Mouse (Mus musculus) spleen, embryonic (tissue): ENCODE data around the gene Hnrnpdl.

Source experiments
- CTCF ChIA-PET: fragments of 350-600 bp; sonication (Branson Sonifier 250); formaldehyde crosslinking; loops from one replicate; lab custom pipeline; 2022; lab: Charles Lee

Hnrnpdl gene

DNA sequence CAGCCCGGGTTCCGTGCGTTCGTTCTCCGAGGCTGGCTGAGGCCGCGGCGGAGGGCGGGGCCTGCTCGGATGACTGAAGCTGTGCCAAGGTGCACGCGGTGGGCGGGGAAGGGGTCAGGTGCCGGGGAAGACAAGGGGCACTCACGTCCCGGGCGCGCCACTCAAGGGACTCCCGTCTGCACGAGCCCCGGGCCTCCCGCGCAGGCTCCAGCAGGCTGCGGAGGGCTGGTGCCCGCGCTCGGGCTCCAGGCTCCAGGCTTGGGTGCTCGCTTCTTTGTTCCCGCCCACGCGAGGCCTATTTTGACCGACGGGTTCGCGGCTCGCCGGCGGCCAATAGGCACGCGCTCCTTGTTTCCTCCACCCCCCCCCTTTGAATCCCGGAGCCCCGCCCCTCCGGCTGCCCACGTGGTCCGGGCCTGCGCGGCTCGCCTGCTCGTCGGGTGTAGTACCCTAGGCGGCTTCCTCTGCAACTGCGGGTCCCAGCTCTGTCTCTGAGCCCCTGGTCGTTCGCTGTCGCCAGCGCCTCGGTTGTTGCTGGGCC is at the start of gene Hnrnpdl, which contains the start of gene Enoph1:
Gene Hnrnpdl (minus strand): TSS at position 63 of the 541 bp plus-strand sequence.
Gene Enoph1 (plus strand): TSS at position 384 of the 541 bp plus-strand sequence.
- CTCF ChIA-PET = no interaction called here

DNA sequence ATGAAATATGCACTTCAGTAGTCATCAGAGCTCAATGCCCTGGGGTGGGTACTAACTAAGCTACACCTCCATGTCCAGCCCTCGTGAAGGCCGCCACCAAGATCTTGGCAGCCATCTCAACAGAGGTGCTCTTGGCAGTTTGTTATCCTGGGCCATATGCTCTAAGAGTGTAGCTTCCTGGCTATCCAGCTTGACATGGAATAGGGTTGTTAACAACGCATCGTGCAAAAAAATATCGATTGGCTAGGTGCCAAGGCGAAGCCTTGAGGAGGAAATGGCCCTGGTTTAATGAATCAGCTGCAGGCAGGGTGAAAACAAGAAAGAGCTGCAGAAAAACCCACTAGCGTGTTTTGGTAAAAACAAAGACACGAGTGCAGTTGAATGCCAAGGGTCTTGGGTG is 45.6 kb upstream of the Hnrnpdl start:
- CTCF ChIA-PET = no interaction called here

DNA sequence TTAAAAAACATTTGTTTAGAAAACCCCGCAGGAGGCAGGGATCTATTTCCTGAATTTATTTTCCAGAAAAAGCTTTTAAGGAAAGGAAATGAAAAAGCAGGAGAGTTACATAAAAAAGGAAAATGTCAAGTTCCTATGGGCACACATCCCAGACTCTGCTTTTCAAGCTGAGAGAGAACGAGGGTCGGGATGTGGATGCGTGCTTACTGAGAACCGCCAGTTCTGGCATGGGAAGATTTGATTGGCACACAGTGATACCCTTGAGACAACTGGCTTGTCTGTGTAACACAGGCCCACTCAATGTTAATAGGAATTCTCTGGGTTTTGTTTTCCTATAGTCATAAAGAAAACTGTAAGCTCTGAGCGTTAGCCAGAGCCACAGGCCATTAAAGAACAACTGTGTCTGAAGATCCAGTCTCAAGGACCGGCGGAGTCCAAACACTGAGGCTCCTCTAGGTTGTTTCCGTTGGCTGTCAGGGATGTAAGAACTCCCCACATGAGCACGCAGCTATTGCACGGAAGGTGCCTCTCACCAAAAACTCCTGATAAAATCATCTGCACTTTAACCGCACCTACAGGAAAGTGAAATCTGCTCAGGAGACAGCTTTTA is 44.6 kb upstream of the Hnrnpdl start:
- CTCF ChIA-PET = no interaction called here

DNA sequence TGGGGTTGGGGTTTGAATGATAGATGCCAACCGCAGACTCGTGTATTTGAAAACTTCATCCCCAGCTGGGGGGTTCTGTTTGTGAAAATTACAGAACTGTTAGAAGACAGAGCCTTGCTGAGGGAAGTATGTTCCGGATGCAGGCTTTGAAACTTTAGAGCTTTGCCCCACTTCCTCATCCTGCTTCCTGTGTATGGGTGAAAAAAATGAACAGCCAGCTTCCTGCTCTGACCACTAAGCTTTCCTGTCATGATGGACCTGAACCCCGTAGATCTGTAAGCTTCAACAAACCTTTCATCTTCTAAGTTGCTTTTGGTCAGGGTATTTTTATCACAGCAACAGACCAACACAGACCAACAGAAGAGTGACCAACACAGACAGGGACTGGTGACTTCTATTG is 42.5 kb upstream of the Hnrnpdl start:
- CTCF ChIA-PET = no interaction called here

DNA sequence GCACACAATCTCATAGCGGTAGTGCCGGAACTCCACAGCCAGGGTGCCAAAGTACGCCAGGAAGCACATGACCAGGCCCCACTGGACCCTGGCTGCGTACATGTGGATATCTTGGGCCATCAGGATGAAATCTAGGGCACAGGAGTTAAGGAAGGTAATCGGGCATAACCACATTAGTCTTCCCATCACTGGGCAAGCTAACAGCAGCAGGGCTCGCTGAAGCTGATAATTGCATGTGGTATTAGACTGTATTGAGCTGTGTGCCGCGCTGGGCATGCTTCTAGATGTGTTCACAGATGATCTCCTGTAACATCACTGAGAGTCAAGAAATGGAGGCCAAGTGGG is 40.4 kb upstream of the Hnrnpdl start:
- CTCF ChIA-PET = no interaction called here

DNA sequence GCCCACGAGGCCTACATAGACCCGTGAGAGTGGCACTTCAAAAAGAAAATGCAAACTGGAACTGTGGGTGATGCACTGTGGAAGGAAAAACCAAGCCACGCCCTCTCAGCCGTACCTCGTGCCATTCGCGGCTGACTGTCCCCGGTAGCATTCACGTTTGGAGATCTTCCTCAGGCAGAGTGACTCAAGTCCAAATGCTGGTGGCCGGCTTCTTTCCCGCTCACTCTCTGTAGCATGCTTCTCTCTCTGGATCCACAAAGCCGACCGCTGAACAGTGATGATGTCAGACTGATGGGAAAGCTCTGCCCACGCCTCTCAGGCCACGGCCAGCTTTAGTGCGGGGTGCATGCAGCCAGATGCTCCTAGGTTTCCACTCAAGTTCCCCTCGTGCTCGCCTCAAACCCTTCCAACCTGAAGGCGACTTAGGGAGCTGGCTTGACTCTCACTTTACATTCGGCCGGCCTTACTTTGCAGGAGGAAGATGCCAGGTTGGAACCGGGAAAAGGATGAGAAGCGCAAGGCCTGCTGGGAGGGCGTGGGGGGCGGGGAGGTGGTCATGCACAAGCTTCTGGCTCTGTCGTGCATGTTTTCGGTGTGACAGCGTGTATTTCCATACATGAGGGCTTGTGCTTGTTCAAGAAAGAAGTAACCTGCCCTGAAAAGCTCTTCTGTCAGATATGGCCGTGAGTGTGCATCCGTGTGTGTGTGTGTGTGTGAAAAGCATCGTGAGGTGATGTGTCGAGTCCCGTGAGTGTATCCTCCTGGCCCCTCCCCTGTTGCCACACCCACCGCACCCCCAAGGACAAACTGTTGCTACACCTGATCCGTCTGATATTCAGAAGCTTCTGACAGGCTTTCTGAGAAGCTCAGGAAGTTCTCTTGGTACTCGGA is 39.8 kb upstream of the Hnrnpdl start:
- CTCF ChIA-PET = no interaction called here

DNA sequence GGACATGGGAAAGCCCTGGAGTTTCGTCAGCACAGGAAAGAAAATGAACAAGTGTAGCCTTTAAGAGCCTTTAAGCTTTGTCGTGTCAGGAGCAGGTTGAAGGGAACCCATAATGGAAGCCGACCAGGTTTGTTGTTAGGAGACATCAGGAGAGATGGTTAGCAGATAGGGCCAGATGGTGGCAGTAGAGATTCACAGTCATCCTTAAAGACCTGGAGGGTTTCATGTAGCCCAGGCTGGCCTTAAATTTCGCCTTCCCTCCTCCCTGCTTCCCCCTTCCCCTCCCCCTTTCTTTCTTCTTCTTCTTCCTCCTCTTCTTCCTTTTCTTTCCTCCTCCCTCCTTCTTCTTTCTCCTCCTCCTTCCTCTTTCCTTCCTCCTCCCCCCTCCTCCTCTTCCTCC is 35.1 kb upstream of the Hnrnpdl start:
- CTCF ChIA-PET = no interaction called here

DNA sequence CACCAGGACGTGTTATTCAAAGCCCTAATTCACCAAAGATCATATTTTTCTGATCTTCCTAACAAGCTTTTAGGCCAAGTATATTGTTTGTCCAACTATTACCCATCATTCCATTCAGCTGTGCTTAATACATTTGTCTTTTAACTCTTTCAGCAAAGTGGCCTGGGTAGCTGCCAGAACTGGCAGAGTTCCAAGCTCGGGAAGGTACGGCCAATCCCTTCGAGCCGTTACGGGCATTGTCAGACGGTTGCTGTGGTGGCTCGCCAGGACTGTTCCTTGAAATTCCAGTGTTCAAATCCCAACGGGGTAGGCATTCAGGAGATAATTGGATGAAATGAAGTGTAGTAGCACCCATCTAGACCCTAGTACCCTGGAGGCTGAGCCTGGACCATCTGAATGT is 33.1 kb upstream of the Hnrnpdl start:
- CTCF ChIA-PET = no interaction called here

DNA sequence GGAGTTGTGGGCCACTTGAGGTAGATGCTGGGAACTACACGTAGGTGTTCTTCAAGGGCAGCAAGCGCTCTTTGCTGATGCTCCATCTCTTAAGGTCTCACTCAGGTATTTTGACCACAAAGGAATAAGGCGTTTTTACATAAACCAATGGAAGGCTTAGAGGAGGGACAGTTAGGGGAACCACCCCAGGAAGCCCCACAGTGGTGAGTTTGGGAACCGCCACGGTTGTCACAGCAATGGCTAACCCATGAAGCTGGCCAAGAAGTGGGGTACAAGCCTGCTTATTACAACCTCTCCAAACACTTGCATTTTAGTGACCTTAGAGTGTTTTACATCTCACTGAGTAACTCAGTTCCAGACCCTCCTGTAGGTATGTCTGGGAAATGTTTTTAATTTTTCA is 32.1 kb upstream of the Hnrnpdl start:
- CTCF ChIA-PET = no interaction called here

DNA sequence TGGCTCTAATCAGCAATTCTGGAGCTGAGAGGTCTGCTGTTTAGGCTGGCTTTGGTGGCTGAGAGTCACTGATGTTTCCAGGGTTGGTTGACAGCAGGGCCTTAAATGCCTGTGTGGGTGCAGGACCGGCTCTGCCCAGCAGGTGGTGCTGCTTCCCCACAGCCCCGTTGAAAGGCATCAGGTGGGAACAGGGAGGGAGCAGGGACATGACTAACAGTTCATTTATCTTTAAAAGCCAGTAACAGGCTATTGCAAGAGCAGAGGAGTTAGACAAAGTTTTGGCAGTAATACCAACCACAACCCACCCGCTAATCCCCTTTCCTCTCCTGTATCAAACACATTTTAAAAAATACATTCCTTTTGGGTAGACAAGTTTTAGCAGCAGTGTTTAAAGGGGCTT is 30.8 kb upstream of the Hnrnpdl start:
- CTCF ChIA-PET = no interaction called here

DNA sequence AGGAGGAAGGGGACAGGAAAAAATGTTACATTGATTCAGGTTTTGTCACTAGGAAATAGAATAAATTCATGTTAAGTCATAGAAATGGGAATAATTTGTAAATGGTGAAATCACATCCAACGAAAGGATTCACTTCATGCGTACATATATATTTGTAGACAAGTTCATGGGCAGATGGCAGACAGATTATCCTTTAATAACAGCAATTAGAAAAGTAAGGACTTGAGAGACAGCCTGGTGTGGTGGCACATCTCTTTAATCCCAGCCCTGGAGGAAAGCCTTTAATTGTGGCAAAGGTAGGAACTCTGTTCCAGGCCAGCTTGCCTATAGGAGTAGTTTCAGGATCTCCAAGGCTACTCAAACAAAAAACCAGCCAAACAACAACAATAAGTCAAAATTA is 30.1 kb upstream of the Hnrnpdl start:
- CTCF ChIA-PET = interaction anchor here (0.7 kb wide), 1 partner anchor 799 kb away, joined by 3 read pairs; no protein-coding TSS in a partner anchor

DNA sequence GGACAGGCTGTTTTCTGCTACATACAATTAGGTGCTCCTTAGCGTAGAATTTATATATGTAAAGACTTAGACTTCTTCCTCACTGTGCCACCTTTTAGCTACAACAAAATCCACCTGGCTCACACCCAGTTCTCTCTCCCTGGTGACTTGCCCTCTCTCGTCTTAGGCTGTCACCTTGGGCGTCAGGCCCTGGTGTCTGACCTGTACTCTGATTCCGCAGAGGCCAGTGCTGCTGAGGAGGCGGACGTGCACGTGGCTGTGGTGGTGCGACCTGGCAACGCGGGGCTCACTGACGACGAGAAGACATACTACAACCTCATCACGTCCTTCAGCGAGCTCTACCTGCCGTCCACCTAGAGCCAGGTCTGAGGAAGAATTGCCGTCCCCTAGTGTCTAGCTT is 28.1 kb upstream of the Hnrnpdl start:
- CTCF ChIA-PET = no interaction called here

DNA sequence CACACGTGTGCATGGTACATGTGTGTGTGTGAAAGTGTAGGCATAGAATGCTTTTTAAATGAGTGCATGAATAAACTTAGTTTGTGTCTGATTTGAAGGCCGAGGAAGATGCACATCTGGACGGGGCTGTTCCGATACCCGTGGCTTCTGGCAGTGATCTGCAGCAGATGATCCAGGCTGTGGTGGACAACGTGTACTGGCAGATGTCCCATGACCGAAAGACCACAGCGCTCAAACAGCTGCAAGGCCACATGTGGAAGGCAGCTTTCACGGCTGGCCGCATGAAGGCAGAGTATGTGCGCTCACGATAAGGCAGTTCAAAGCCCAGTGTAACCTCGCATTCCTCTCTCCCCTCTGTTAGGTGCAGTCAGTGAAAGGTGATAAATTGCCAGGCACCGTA is 21.4 kb upstream of the Hnrnpdl start:
- CTCF ChIA-PET = no interaction called here

DNA sequence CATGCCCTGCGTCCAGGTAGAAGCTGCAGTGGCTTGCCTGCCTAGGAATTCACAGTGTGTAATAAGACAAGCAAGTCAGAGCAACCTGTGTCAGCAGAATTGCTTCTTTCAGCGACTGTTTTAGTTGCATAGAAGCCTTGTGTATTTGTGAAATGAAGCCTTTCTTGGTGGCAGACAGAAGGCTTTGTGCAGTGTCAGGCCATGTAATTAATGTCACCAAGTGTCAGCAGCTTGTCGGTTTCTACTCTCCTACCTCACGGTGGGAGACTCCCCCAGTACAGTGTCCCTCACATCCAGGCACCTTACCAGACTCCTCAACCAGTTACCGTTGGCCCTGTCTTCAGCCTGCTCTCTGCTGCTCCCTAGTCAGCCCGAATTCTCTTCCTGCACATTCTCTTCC is 19.9 kb upstream of the Hnrnpdl start:
- CTCF ChIA-PET = no interaction called here

DNA sequence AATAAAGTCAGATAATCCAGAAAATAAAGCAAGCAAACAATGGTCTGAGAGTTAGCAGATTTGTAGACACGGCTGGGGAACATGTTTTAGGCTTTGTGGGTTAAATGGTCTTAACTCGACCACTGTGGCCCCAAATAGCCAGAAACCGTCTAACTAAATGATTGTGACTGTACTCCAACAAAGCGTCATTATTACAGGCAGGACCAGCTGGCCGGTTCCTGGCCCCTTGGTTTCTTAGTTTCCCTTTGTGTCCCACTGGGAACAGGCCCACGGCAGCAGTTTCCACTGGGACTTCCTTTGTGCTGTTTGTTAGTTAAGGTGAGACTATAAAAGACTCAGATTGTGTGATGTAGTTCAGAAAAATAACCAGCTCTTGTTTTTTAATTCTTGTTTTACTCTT is 19.3 kb upstream of the Hnrnpdl start:
- CTCF ChIA-PET = no interaction called here

DNA sequence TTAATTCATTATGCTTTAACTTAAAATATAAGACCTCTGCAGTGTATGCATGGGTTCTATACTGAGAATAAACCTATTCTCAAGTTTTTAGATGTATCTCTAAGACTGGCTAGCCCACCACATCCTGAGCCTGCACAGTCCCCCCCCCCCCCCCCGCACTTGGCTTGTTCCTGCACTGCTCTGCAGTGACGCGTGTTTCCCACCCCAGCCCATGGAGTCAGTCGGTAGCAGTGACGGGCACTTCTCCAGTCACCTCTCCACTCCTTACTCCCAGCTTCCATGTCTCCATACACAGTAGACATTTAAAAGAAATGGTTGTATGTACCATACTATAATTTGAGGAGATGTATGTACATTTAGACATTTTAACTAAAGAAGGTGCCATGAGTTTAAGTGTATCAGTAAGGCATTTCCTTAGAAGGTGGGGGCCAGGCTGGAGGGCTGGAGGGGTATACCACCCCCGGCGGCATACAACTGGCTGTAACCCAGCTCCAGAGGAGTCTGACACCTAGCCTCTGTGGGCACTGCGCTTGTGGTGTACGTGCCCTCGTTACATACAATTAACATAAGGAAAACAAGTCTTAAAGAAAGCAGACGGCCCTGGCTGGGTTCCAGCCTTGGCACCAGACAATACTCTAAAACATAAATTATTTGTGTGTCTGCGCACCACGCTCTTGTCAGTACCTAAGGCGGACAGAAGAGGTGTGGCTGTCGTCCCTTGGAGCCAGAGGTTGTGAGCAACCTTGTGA is 18.2 kb upstream of the Hnrnpdl start:
- CTCF ChIA-PET = no interaction called here

DNA sequence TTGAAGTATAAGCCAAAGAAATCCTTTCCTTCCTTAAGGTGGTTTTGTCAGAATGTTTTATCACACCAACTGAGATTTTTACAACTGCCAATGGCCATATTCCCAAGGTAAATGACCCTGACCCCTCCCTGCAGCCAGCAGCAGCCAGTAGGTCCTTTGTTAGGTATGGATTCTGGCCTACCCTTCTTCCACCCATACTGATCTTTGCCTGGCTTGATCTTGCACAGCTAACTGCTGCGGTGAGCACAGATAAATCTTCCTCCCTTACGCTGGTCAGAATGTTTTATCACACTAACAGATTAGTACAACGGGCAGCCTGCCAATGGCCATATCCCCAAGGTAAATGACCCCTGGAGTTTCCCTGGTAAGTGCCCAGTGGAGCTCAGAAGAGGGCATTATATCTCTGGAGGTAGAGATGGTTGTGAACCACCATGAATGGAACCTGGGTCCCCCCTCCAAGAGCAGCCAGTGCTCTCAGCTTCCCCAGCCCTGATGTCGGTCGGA is 16.5 kb upstream of the Hnrnpdl start:
- CTCF ChIA-PET = no interaction called here

DNA sequence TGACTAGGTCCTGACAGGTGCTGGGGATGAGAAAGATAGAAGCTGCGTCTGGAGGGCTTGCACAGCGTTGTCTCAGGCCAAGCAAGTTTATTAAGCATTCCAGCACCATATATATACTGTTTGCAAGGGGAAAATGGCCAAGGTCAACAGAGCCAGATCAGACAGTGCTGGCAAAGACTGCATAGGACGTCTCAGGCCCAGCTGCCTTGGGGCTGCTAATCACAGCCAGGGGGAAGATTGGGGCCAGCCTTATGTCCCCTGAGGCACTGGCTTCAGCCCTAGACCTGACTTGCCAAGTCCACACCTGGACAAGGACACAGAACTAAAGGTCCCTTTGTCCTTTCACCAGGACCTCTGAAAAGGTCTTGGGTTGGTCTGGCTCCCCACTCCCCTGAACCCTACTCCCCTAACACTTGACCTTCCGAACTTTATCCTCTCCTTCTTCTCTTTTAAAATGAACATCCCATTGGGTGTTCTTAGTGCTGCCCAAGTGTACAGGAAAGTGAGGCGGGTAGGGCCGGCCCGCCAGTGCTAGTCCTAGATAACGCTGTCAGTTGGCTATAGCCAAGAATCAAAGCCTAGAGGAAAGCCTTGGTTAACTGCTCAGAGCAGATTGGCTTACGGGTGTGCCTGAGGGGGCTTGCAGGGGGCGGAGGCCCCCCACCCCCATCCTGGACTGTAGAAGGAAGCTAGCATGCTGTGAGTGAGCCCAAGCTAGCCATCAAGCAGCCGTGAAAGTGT is 15.5 kb upstream of the Hnrnpdl start:
- CTCF ChIA-PET = no interaction called here

DNA sequence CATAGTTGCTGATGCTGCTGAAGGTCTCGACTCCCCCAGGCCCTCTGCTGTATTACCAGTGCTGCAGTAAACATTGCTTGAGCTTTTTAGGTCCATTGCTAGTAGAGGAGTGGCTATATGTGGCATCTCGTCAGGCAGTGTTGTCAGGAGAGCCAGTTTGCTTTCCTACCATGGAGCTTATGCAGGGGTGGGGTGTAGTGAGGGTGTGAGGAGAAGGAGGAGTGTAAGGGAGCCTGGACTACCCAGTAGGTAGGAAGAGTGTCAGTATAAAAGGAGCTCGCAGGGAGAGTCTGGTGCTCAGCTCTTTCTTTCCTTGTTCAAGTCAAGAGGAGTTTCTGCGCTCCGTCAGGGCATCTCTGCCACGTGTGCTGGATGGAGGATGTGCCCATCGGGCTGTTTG is 13.3 kb upstream of the Hnrnpdl start:
- CTCF ChIA-PET = interaction anchor here (0.6 kb wide), 1 partner anchor 672 kb away, joined by 5 read pairs; no protein-coding TSS in a partner anchor

DNA sequence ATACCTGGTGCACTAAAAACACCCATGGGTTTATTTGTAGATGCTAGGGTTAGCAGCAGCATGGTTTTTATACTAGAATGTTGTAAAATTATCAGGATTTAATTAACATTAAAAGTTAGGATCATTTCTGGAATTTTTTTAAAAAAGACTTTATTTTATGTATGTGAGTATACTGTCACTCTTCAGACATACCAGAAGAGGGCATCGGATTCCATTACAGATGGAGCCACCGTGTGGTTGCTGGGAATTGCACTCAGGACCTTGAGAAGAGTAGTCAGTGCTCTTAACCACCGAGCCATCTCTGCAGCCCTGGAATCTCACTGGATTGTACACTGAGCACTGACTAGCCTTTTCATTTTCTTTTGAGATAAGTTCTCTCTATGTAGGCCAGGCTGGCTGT is 10.4 kb upstream of the Hnrnpdl start:
- CTCF ChIA-PET = interaction anchor here (0.6 kb wide), 1 partner anchor 110 kb away, joined by 3 read pairs; no protein-coding TSS in a partner anchor

DNA sequence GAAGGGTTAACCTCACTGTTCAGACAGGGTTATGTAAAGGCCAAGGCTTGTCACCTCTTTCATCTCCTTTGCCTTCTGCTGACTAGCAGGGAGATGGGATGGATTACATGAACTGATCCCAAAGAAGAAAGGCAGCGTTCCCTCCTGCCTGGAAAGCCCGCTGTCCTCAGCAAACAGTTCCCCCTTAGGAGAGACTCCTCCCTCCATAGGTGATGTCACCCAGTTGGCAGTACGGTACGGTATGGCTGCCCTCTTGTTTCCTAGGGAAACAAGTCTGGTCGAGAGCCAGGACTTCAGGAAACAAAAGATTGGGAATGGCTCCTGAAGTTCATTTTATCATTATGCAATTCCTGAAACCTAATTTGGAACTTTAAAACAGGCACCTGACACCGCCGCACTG is 8.4 kb upstream of the Hnrnpdl start:
- CTCF ChIA-PET = no interaction called here
